Mouse (Mus musculus): Measurements from ENCODE around the gene Rsph14. TPM values are rescaled to one million over a fixed set of nuclear protein-coding genes. Genes with fewer than 3 reads are reported as not detected.

Rsph14 gene
- polyA plus RNA-seq, 1 experiment: not detected

- H3K79me3 ChIP-seq (ENCODE audit: low read depth): no peaks in the 10 kb centered on the region
- H3K27me3 ChIP-seq (ENCODE audit: control insufficient read depth, insufficient read depth, insufficient read length): peaks cover 38% of the 10 kb centered on the region
- H3K4me3 ChIP-seq (ENCODE audit: insufficient read depth, poor library complexity, severe bottlenecking): no peak overlapping the region
- H3K36me3 ChIP-seq (ENCODE audit: control insufficient read depth, insufficient read depth): no peaks in the 10 kb centered on the region
- H3ac ChIP-seq (ENCODE audit: control insufficient read depth, insufficient read length, low read depth): no peak overlapping the region
- H3K79me2 ChIP-seq (ENCODE audit: control insufficient read depth, insufficient read depth): no peaks in the 10 kb centered on the region
- TF ChIP-seq CEBPB (IDR thresholded peaks at IDR 0.05; ENCODE audit: low read depth) (no peak), CTCF (IDR thresholded peaks at IDR 0.05; ENCODE audit: control insufficient read depth, insufficient read depth, insufficient read length) (no peak), MYOD1 (IDR thresholded peaks at IDR 0.05; ENCODE audit: control insufficient read depth, insufficient read length, low read depth) (no peak), FOSL1 (IDR thresholded peaks at IDR 0.05; ENCODE audit: insufficient read depth, low read length, poor library complexity, severe bottlenecking) (no peak), MAX (IDR thresholded peaks at IDR 0.05) (no peak), USF1 (IDR thresholded peaks at IDR 0.05; ENCODE audit: low read depth) (no peak), MYOG (IDR thresholded peaks at IDR 0.05; ENCODE audit: control insufficient read depth, extremely low read depth, insufficient read length) (no peak)
Measured at GRCm38 (mm10) chr10:75001391-75001790, 31.0 kb downstream of the Rsph14 start.

GRCm38 (mm10) chr10:74995377-74995776 is 37.0 kb downstream of the Rsph14 start:
- Histone ChIP-seq H3K79me3 (ENCODE audit: low read depth) (no peaks in the 10 kb centered on the region), H3K4me3 (ENCODE audit: insufficient read depth, poor library complexity, severe bottlenecking) (no peak overlapping the region), H3K27me3 (ENCODE audit: control insufficient read depth, insufficient read depth, insufficient read length) (peaks cover 45% of the 10 kb centered on the region), H3K79me2 (ENCODE audit: control insufficient read depth, insufficient read depth) (no peaks in the 10 kb centered on the region), H3K36me3 (ENCODE audit: control insufficient read depth, insufficient read depth) (no peaks in the 10 kb centered on the region), H3ac (ENCODE audit: control insufficient read depth, insufficient read length, low read depth) (no peak overlapping the region)
- TF ChIP-seq FOSL1 (IDR thresholded peaks at IDR 0.05; ENCODE audit: insufficient read depth, low read length, poor library complexity, severe bottlenecking) (no peak), CEBPB (IDR thresholded peaks at IDR 0.05; ENCODE audit: low read depth) (no peak), CTCF (IDR thresholded peaks at IDR 0.05; ENCODE audit: control insufficient read depth, insufficient read depth, insufficient read length) (no peak), MYOD1 (IDR thresholded peaks at IDR 0.05; ENCODE audit: control insufficient read depth, insufficient read length, low read depth) (no peak), USF1 (IDR thresholded peaks at IDR 0.05; ENCODE audit: low read depth) (no peak), MAX (IDR thresholded peaks at IDR 0.05) (no peak)

GRCm38 (mm10) chr10:74994863-74995262 is 37.5 kb downstream of the Rsph14 start:
- H3ac ChIP-seq (ENCODE audit: control insufficient read depth, insufficient read length, low read depth): no peak overlapping the region
- H3K79me3 ChIP-seq (ENCODE audit: low read depth): no peaks in the 10 kb centered on the region
- no peak overlapping the region for H3K4me3 ChIP-seq (ENCODE audit: insufficient read depth, poor library complexity, severe bottlenecking)
- TF ChIP-seq MYOD1 (IDR thresholded peaks at IDR 0.05; ENCODE audit: control insufficient read depth, insufficient read length, low read depth) (no peak), MYOG (IDR thresholded peaks at IDR 0.05; ENCODE audit: control insufficient read depth, extremely low read depth, insufficient read length) (no peak), USF1 (IDR thresholded peaks at IDR 0.05; ENCODE audit: low read depth) (no peak), CTCF (IDR thresholded peaks at IDR 0.05; ENCODE audit: control insufficient read depth, insufficient read depth, insufficient read length) (no peak), MAX (IDR thresholded peaks at IDR 0.05) (no peak), CEBPB (IDR thresholded peaks at IDR 0.05; ENCODE audit: low read depth) (no peak), FOSL1 (IDR thresholded peaks at IDR 0.05; ENCODE audit: insufficient read depth, low read length, poor library complexity, severe bottlenecking) (no peak)
- no peaks in the 10 kb centered on the region for H3K79me2 ChIP-seq (ENCODE audit: control insufficient read depth, insufficient read depth)
- peaks cover 45% of the 10 kb centered on the region for H3K27me3 ChIP-seq (ENCODE audit: control insufficient read depth, insufficient read depth, insufficient read length)
- H3K36me3 ChIP-seq (ENCODE audit: control insufficient read depth, insufficient read depth): no peaks in the 10 kb centered on the region

GRCm38 (mm10) chr10:74990584-74991322 is 41.6 kb downstream of the Rsph14 start:
- no peak overlapping the region for H3K4me3 ChIP-seq (ENCODE audit: insufficient read depth, poor library complexity, severe bottlenecking)
- no peak for TF ChIP-seq MYOD1 (IDR thresholded peaks at IDR 0.05; ENCODE audit: control insufficient read depth, insufficient read length, low read depth)
- no peak for TF ChIP-seq FOSL1 (IDR thresholded peaks at IDR 0.05; ENCODE audit: insufficient read depth, low read length, poor library complexity, severe bottlenecking)
- TF ChIP-seq CTCF (IDR thresholded peaks at IDR 0.05; ENCODE audit: control insufficient read depth, insufficient read depth, insufficient read length): no peak
- no peak for TF ChIP-seq MAX (IDR thresholded peaks at IDR 0.05)
- TF ChIP-seq USF1 (IDR thresholded peaks at IDR 0.05; ENCODE audit: low read depth): no peak

GRCm38 (mm10) chr10:74989814-74990213 is 42.6 kb downstream of the Rsph14 start:
- no peak for TF ChIP-seq FOSL1 (IDR thresholded peaks at IDR 0.05; ENCODE audit: insufficient read depth, low read length, poor library complexity, severe bottlenecking)
- H3K27me3 ChIP-seq (ENCODE audit: control insufficient read depth, insufficient read depth, insufficient read length): peaks cover 27% of the 10 kb centered on the region

More at GRCm38 (mm10) chr10:74990584-74991322, 41.6 kb downstream of the Rsph14 start:
- Histone ChIP-seq H3K27me3 (ENCODE audit: control insufficient read depth, insufficient read depth, insufficient read length) (peaks cover 34% of the 10 kb centered on the region), H3K79me3 (ENCODE audit: low read depth) (no peaks in the 10 kb centered on the region), H3K79me2 (ENCODE audit: control insufficient read depth, insufficient read depth) (no peaks in the 10 kb centered on the region), H3K36me3 (ENCODE audit: control insufficient read depth, insufficient read depth) (no peaks in the 10 kb centered on the region), H3ac (ENCODE audit: control insufficient read depth, insufficient read length, low read depth) (no peak overlapping the region)

More at GRCm38 (mm10) chr10:74989814-74990213, 42.6 kb downstream of the Rsph14 start:
- no peaks in the 10 kb centered on the region for H3K79me2 ChIP-seq (ENCODE audit: control insufficient read depth, insufficient read depth)
- H3K4me3 ChIP-seq (ENCODE audit: insufficient read depth, poor library complexity, severe bottlenecking): no peak overlapping the region
- no peaks in the 10 kb centered on the region for H3K79me3 ChIP-seq (ENCODE audit: low read depth)
- H3K36me3 ChIP-seq (ENCODE audit: control insufficient read depth, insufficient read depth): no peaks in the 10 kb centered on the region
- H3ac ChIP-seq (ENCODE audit: control insufficient read depth, insufficient read length, low read depth): no peak overlapping the region

Data from C2C12 (cell line).